Mouse (Mus musculus) liver, embryonic 11.5 days (tissue): ENCODE measurements around the gene Rtn2. TPM values are rescaled to one million over a fixed set of nuclear protein-coding genes. Genes with fewer than 3 reads are reported as not detected.
A peak's percentile ranks its signal among the peaks of the same experiment; 100 is the strongest.

Experiments used
- ATAC-seq: fragments of 200-750 bp; cut with Nextera tagmentation; replicated peaks from 2 replicates; pipeline ENCODE4 v1.8.0; 2017; ENCODE audit warnings: moderate number of reproducible peaks, mild to moderate bottlenecking, moderate TSS enrichment, moderate library complexity; ENCODE audit not compliant: low FRiP score
- DNase-seq: peaks from one replicate; pipeline ENCODE4 v3.0.0-alpha.2; 2017; ENCODE audit warnings: low spot score
- H3K27ac ChIP-seq: fragments of 300-500 bp; sonication (generic); 2 replicates; pipeline ENCODE4 v1.5.1; 2014; ENCODE audit warnings: mild to moderate bottlenecking, low read depth, low read length, control low read depth
- H3K27me3 ChIP-seq: fragments of 300-500 bp; sonication (generic); replicated peaks from 2 replicates; pipeline ENCODE4 v1.6.1; 2014; ENCODE audit warnings: low read length, mixed read lengths; ENCODE audit not compliant: control insufficient read depth, insufficient read depth
- H3K36me3 ChIP-seq: fragments of 300-500 bp; sonication (generic); 2 replicates; pipeline ENCODE4 v1.6.1; 2014; ENCODE audit warnings: mild to moderate bottlenecking, low read length, moderate library complexity, mixed read lengths; ENCODE audit not compliant: control insufficient read depth, insufficient read depth
- H3K4me1 ChIP-seq: fragments of 300-500 bp; sonication (generic); replicated peaks from 2 replicates; pipeline ENCODE4 v1.6.1; 2014; ENCODE audit warnings: low read length, mixed read lengths; ENCODE audit not compliant: control insufficient read depth, insufficient read depth
- H3K4me2 ChIP-seq: fragments of 300-500 bp; sonication (generic); 2 replicates; pipeline ENCODE4 v1.6.1; 2014; ENCODE audit warnings: mild to moderate bottlenecking, control low read depth, moderate library complexity
- H3K4me3 ChIP-seq: fragments of 300-500 bp; sonication (generic); 2 replicates; pipeline ENCODE4 v1.5.1; 2014; ENCODE audit warnings: low read depth, low read length, control low read depth
- H3K9ac ChIP-seq: fragments of 300-500 bp; sonication (generic); 2 replicates; pipeline ENCODE4 v1.6.1; 2014; ENCODE audit warnings: low read depth, low read length, control low read depth
- H3K9me3 ChIP-seq: fragments of 300-500 bp; sonication (generic); 2 replicates; pipeline ENCODE4 v1.6.1; 2016; ENCODE audit warnings: low read length, inconsistent platforms, mixed read lengths; ENCODE audit not compliant: control insufficient read depth
- WGBS: fragments of 180-500 bp; shearing (Covaris S2); extraction: QIAGEN DNeasy Blood & Tissue Kit; methylation state at CpG from one replicate; pipeline ENCODE4 v1.1.7; 2014; 5-methylcytosine and 5-hydroxymethylcytosine counted together
- polyA plus RNA-seq: library from polyadenylated mRNA; unstranded; fragments of >200 nt; fragmentation: Nextera tagmentation; extraction: Ambion mirVana; gene quantifications from 2 replicates; pipeline ENCODE4 v1.2.1, GENCODE M21; 2014

Gene Rtn2
- polyA plus RNA-seq, 1 experiment from 2014 or later: 11.1 TPM

GRCm38 (mm10) chr7:19302264-19303045, 20.0 kb downstream of the Rtn2 start:
- peak overlapping the region; percentile 38; the same call in 1 of the 2 replicates for H3K4me2 ChIP-seq
- 49% methylated on average over 13 of the region's 13 CpGs for WGBS
- H3K9ac ChIP-seq: no peak overlapping the region
- 0 out of 2 replicates have a peak overlapping the region, but pooled peaks have one; percentile 10 for H3K4me3 ChIP-seq
- H3K27me3 ChIP-seq: peaks cover 62% of the 10 kb centered on the region
- no peak overlapping the region for H3K27ac ChIP-seq
- ATAC-seq: no peak
- no peaks in the 10 kb centered on the region for H3K9me3 ChIP-seq
- peaks cover 6% of the 10 kb centered on the region for H3K4me1 ChIP-seq
- H3K36me3 ChIP-seq: no peaks in the 10 kb centered on the region
- no peak for DNase-seq

- Histone ChIP-seq H3K27me3 (peaks cover 63% of the 10 kb centered on the region), H3K9me3 (no peaks in the 10 kb centered on the region), H3K36me3 (no peaks in the 10 kb centered on the region), H3K27ac (no peak overlapping the region), H3K4me1 (peaks cover 6% of the 10 kb centered on the region), H3K9ac (no peak overlapping the region), H3K4me3 (no peak overlapping the region), H3K4me2 (no peak overlapping the region)
- no peak for ATAC-seq
- WGBS: 75% methylated on average over 12 of the region's 12 CpGs
- no peak for DNase-seq
Observed at GRCm38 (mm10) chr7:19303046-19303305, 20.6 kb downstream of the Rtn2 start.

- Histone ChIP-seq H3K27ac (no peak overlapping the region), H3K4me3 (peak overlapping the region; percentile 28; the same call in 1 of the 2 replicates), H3K27me3 (peaks cover 63% of the 10 kb centered on the region), H3K36me3 (no peaks in the 10 kb centered on the region), H3K4me2 (peak overlapping the region; percentile 50), H3K9ac (no peak overlapping the region), H3K4me1 (peaks cover 6% of the 10 kb centered on the region), H3K9me3 (no peaks in the 10 kb centered on the region)
- peak; percentile 81 for DNase-seq
- no peak for ATAC-seq
- WGBS: 2% methylated on average over 16 of the region's 16 CpGs
Observed at GRCm38 (mm10) chr7:19303770-19304169, 21.3 kb downstream of the Rtn2 start.

GRCm38 (mm10) chr7:19304501-19305412, 22.3 kb downstream of the Rtn2 start:
- Histone ChIP-seq H3K36me3 (no peaks in the 10 kb centered on the region), H3K9me3 (no peaks in the 10 kb centered on the region), H3K4me3 (peak overlapping the region; percentile 36), H3K9ac (no peak overlapping the region), H3K27me3 (peaks cover 63% of the 10 kb centered on the region), H3K4me2 (peak overlapping the region; percentile 59), H3K4me1 (peaks cover 12% of the 10 kb centered on the region), H3K27ac (no peak overlapping the region)
- no peak for DNase-seq
- ATAC-seq: no peak
- 3% methylated on average over 48 of the region's 48 CpGs for WGBS

- ATAC-seq (no peak), DNase-seq (no peak)
- peaks cover 63% of the 10 kb centered on the region for H3K27me3 ChIP-seq
- H3K27ac ChIP-seq: no peak overlapping the region
- H3K4me1 ChIP-seq: peaks cover 12% of the 10 kb centered on the region
- H3K4me3 ChIP-seq: peak overlapping the region; percentile 36; the same call in 1 of the 2 replicates
- H3K4me2 ChIP-seq: peak overlapping the region; percentile 59; the same call in 1 of the 2 replicates
- 9% methylated on average over 6 of the region's 6 CpGs for whole genome bisulfite sequencing
- no peak overlapping the region for H3K9ac ChIP-seq
- no peaks in the 10 kb centered on the region for H3K9me3 ChIP-seq
- no peaks in the 10 kb centered on the region for H3K36me3 ChIP-seq
Observed at GRCm38 (mm10) chr7:19305413-19305735, 22.9 kb downstream of the Rtn2 start.

- Histone ChIP-seq H3K4me2 (no peak overlapping the region), H3K4me3 (no peak overlapping the region), H3K36me3 (no peaks in the 10 kb centered on the region), H3K9me3 (no peaks in the 10 kb centered on the region), H3K27ac (no peak overlapping the region), H3K27me3 (peaks cover 63% of the 10 kb centered on the region), H3K4me1 (peaks cover 14% of the 10 kb centered on the region), H3K9ac (no peak overlapping the region)
- WGBS: 48% methylated on average over 16 of the region's 16 CpGs
- ATAC-seq: no peak
- DNase-seq: no peak
Observed at GRCm38 (mm10) chr7:19305796-19306765, 23.7 kb downstream of the Rtn2 start.

GRCm38 (mm10) chr7:19306819-19307738, 24.7 kb downstream of the Rtn2 start:
- Histone ChIP-seq H3K36me3 (no peaks in the 10 kb centered on the region), H3K4me1 (peaks cover 14% of the 10 kb centered on the region), H3K27ac (no peak overlapping the region), H3K4me2 (no peak overlapping the region), H3K4me3 (no peak overlapping the region; the same call in 1 of the 2 replicates), H3K27me3 (peaks cover 61% of the 10 kb centered on the region), H3K9me3 (no peaks in the 10 kb centered on the region), H3K9ac (no peak overlapping the region)
- WGBS: 66% methylated on average over 25 of the region's 25 CpGs
- DNase-seq (no peak), ATAC-seq (no peak)
